Mouse (Mus musculus): ENCODE data around the gene Ykt6. TPM values are rescaled to one million over a fixed set of nuclear protein-coding genes. Genes with fewer than 3 reads are reported as not detected.

Ykt6 gene
- polyA plus RNA-seq (2012; rRNA removed; ENCODE audit: low replicate concordance), result 75.5 and 95.5 TPM in 2 replicates

GRCm38 (mm10) chr11:5955546-5956276 is at the start of gene Ykt6:
Ykt6 (plus strand) TSS chr11:5955693.

GRCm38 (mm10) chr11:5949586-5950352 is 5.7 kb upstream of the Ykt6 start, which contains the start of gene Gck:
Gck (minus strand) TSS chr11:5950081.

Other genes with a start within 250 kb of the Ykt6 start
- 107 and 215 TPM in 2 replicates for gene Mrps24, start 240.0 kb upstream of the Ykt6 start, polyA plus RNA-seq (2012; rRNA removed; ENCODE audit: low replicate concordance)
- 24.1 and 32.3 TPM in 2 replicates for gene Urgcp, start 193.3 kb upstream of the Ykt6 start, polyA plus RNA-seq (2012; rRNA removed; ENCODE audit: low replicate concordance)
- 56.4 and 73.3 TPM in 2 replicates for gene Dbnl, start 167.2 kb upstream of the Ykt6 start, polyA plus RNA-seq (2012; rRNA removed; ENCODE audit: low replicate concordance)
- 0.72 and 0.75 TPM in 2 replicates for gene Pgam2, start 152.0 kb upstream of the Ykt6 start, polyA plus RNA-seq (2012; rRNA removed; ENCODE audit: low replicate concordance)
- 21.6 and 35.9 TPM in 2 replicates for gene Polm, start 117.7 kb upstream of the Ykt6 start, polyA plus RNA-seq (2012; rRNA removed; ENCODE audit: low replicate concordance)
- gene Aebp1, start 93.7 kb upstream of the Ykt6 start, polyA plus RNA-seq (2012; rRNA removed; ENCODE audit: low replicate concordance), result 99.4 and 539 TPM in 2 replicates
- gene Pold2, start 77.4 kb upstream of the Ykt6 start, polyA plus RNA-seq (2012; rRNA removed; ENCODE audit: low replicate concordance), result 58.2 and 143 TPM in 2 replicates
- gene Myl7, start 56.9 kb upstream of the Ykt6 start, polyA plus RNA-seq (2012; rRNA removed; ENCODE audit: low replicate concordance), result 0.26 and 0.59 TPM in 2 replicates
- gene Gck, start 5.6 kb upstream of the Ykt6 start, polyA plus RNA-seq (2012; rRNA removed; ENCODE audit: low replicate concordance), result 0.26 and 0.81 TPM in 2 replicates
- 4.5 and 7.2 TPM in 2 replicates for gene Camk2b, start 110.7 kb downstream of the Ykt6 start, polyA plus RNA-seq (2012; rRNA removed; ENCODE audit: low replicate concordance)
- not detected in 2 replicates for gene A730071L15Rik, start 244.3 kb downstream of the Ykt6 start, polyA plus RNA-seq (2012; rRNA removed; ENCODE audit: low replicate concordance)
- 45.7 and 62.2 TPM in 2 replicates for gene Nudcd3, start 244.7 kb downstream of the Ykt6 start, polyA plus RNA-seq (2012; rRNA removed; ENCODE audit: low replicate concordance)